ENCODE assay signal across 10 mouse cellular contexts in genomic region chr5:138658922-138659321, GRCm38 (mm10). TPM values are rescaled to one million over a fixed set of nuclear protein-coding genes. Genes with fewer than 3 reads are reported as not detected.
DNase-seq lines count a peak whose midpoint lies in the region; ATAC-seq lines count a peak whose summit lies in the region.
"Had no signal": no experiment of that assay in that cellular context is flagged by ENCODE, and none has a peak within 500 bp of the region (broad histone marks: within the 10 kb centered on the region; RNA-seq: fewer than 3 reads in every experiment).

No protein-coding gene starts in this region.

- no peak overlapping the region for H3K4me2 ChIP-seq in hindbrain, embryonic 11.5 days (replicated peaks; ENCODE audit: low read depth, low read length)
- no peak overlapping the region for H3K4me2 ChIP-seq in hindbrain, embryonic 12.5 days (replicated peaks)
- H3K4me2 ChIP-seq: neural tube, embryonic 12.5 days had no signal

- no peak for ATAC-seq in hindbrain, embryonic 11.5 days (ENCODE audit: low FRiP score)
- no peak for ATAC-seq in hindbrain, embryonic 12.5 days (ENCODE audit: low FRiP score)
- ATAC-seq in megakaryocyte progenitor cell, adult 5-6 weeks (replicated peaks; ENCODE audit: poor library complexity) = peak; percentile 91

- H3K4me3 ChIP-seq in hindbrain, embryonic 11.5 days (ENCODE audit: low read depth, low read length) = no peak overlapping the region
- no peak overlapping the region for H3K4me3 ChIP-seq in hindbrain, embryonic 12.5 days
- H3K4me3 ChIP-seq: erythroblast, embryonic 14.5 days; neural tube, embryonic 12.5 days had no signal

- no peak overlapping the region for H3K9ac ChIP-seq in hindbrain, embryonic 11.5 days (ENCODE audit: low read depth, low read length)
- H3K9ac ChIP-seq in hindbrain, embryonic 12.5 days = no peak overlapping the region
- H3K9ac ChIP-seq: neural tube, embryonic 12.5 days had no signal

- H3K9me3 ChIP-seq in hindbrain, embryonic 11.5 days (ENCODE audit: control insufficient read depth, low read length) = no peaks in the 10 kb centered on the region
- H3K9me3 ChIP-seq in hindbrain, embryonic 12.5 days (replicated peaks) = no peaks in the 10 kb centered on the region
- H3K9me3 ChIP-seq: neural tube, embryonic 12.5 days had no signal

- no peaks in the 10 kb centered on the region for H3K27me3 ChIP-seq in hindbrain, embryonic 11.5 days (ENCODE audit: control insufficient read depth, insufficient read depth, low read length)
- no peaks in the 10 kb centered on the region for H3K27me3 ChIP-seq in hindbrain, embryonic 12.5 days
- H3K27me3 ChIP-seq in splenic B cell, adult 2 months (ENCODE audit: control insufficient read depth, insufficient read depth, low read length, poor library complexity, severe bottlenecking) = no peaks in the 10 kb centered on the region
- H3K27me3 ChIP-seq: neural tube, embryonic 12.5 days had no signal

- no peaks in the 10 kb centered on the region for H3K36me3 ChIP-seq in hindbrain, embryonic 11.5 days (ENCODE audit: control insufficient read depth, insufficient read depth, low read length)
- no peaks in the 10 kb centered on the region for H3K36me3 ChIP-seq in hindbrain, embryonic 12.5 days
- no peaks in the 10 kb centered on the region for H3K36me3 ChIP-seq in splenic B cell, adult 2 months (ENCODE audit: control insufficient read depth, insufficient read depth, low read length, poor library complexity, severe bottlenecking)
- H3K36me3 ChIP-seq: neural tube, embryonic 12.5 days had no signal

- DNase-seq in hindbrain, embryonic 11.5 days (ENCODE audit: low spot score) = peak; percentile 84
- peak; percentile 36 for DNase-seq in Muller cell, postnatal 12 days (ENCODE audit: inconsistent ontology term)
- peak; percentile 42 for DNase-seq in cerebellum, adult 8-10 months
- peak; percentile 17 to 29 for DNase-seq in frontal cortex, postnatal 36 days (ENCODE audit: low spot score in 2 of 2)
- DNase-seq in kidney, postnatal 4 days = peak; percentile 58 to 64
- peak; percentile 85 for DNase-seq in splenic B cell, adult 2 months (ENCODE audit: low read depth, low spot score)

- no peaks in the 10 kb centered on the region for H3K4me1 ChIP-seq in hindbrain, embryonic 11.5 days (replicated peaks; ENCODE audit: control insufficient read depth, insufficient read depth, low read length)
- no peaks in the 10 kb centered on the region for H3K4me1 ChIP-seq in hindbrain, embryonic 12.5 days
- H3K4me1 ChIP-seq: neural tube, embryonic 12.5 days had no signal

- no peak overlapping the region for H3K27ac ChIP-seq in hindbrain, embryonic 11.5 days (ENCODE audit: low read depth, low read length)
- no peak overlapping the region for H3K27ac ChIP-seq in hindbrain, embryonic 12.5 days
- H3K27ac ChIP-seq: neural tube, embryonic 12.5 days had no signal

- WGBS in hindbrain, embryonic 11.5 days = 18% methylated on average over 5 of the region's 5 CpGs
- 7% methylated on average over 5 of the region's 5 CpGs for WGBS in hindbrain, embryonic 12.5 days

RNA-seq across cellular contexts. Expression of gene A430033K04Rik, which starts 36.3 kb away (rescaled TPM):
- polyA plus RNA-seq in hindbrain, embryonic 11.5 days (2014; fragmentation: Nextera tagmentation; extraction: Ambion mirVana) = 12.4 and 12.5 TPM in 2 replicates
- 18.2 and 18.8 TPM in 2 replicates for polyA plus RNA-seq in hindbrain, embryonic 12.5 days (2016; fragmentation: Nextera tagmentation; extraction: Ambion mirVana)
- total RNA-seq in megakaryocyte progenitor cell, adult 5-6 weeks (2015) = 6.4 and 8.2 TPM in 2 replicates
- 10.0 and 13.6 TPM in 2 replicates for total RNA-seq in megakaryocyte progenitor cell, adult 5-6 weeks (2017)

RNA-seq across cellular contexts. Expression of gene Zfp68, which starts 39.4 kb away (rescaled TPM):
- polyA plus RNA-seq in hindbrain, embryonic 11.5 days (2014; fragmentation: Nextera tagmentation; extraction: Ambion mirVana) = 83.5 and 85.2 TPM in 2 replicates
- polyA plus RNA-seq in hindbrain, embryonic 12.5 days (2016; fragmentation: Nextera tagmentation; extraction: Ambion mirVana) = 84.2 and 89.4 TPM in 2 replicates
- 47.1 and 48.9 TPM in 2 replicates for total RNA-seq in megakaryocyte progenitor cell, adult 5-6 weeks (2015)
- total RNA-seq in megakaryocyte progenitor cell, adult 5-6 weeks (2017) = 62.8 and 69.4 TPM in 2 replicates

Comparison
In these comparisons a context has a peak if more than half of its experiments do, and no peak if none do; other contexts are left out.
1. DNase-seq: peak in every context shown above with its lines; median percentile 85 in splenic B cell, adult 2 months; 84 in hindbrain, embryonic 11.5 days; 61 in kidney, postnatal 4 days; 42 in cerebellum, adult 8-10 months; 36 in Muller cell, postnatal 12 days; 23 in frontal cortex, postnatal 36 days.